Mouse (Mus musculus) kidney, embryonic 14.5 days (tissue): ENCODE results near the gene Acot1. TPM values are rescaled to one million over a fixed set of nuclear protein-coding genes. Genes with fewer than 3 reads are reported as not detected.
"Not testable (repeated sequence)": the region's sequence is repeated elsewhere in the genome, so short reads cannot be mapped to it uniquely, and the experiment has no call there.

Experiments used
- ATAC-seq: fragments of 200-750 bp; cut with Nextera tagmentation; 2 replicates; pipeline ENCODE4 v1.8.0; 2017; ENCODE audit warnings: moderate number of reproducible peaks, mild to moderate bottlenecking, moderate TSS enrichment, moderate library complexity; ENCODE audit not compliant: low FRiP score, low TSS enrichment
- H3K27ac ChIP-seq: fragments of 300-500 bp; sonication (generic); 2 replicates; pipeline ENCODE4 v1.5.1; 2014; ENCODE audit warnings: low read depth, mild to moderate bottlenecking, low read length, moderate library complexity, mixed read lengths
- H3K27me3 ChIP-seq: fragments of 300-500 bp; sonication (generic); 2 replicates; pipeline ENCODE4 v1.6.1; 2014; ENCODE audit warnings: mild to moderate bottlenecking, low read length; ENCODE audit not compliant: control insufficient read depth, insufficient read depth
- H3K36me3 ChIP-seq: fragments of 300-500 bp; sonication (generic); 2 replicates; pipeline ENCODE4 v1.6.1; 2014; ENCODE audit warnings: low read length, mixed read lengths; ENCODE audit not compliant: control insufficient read depth, insufficient read depth
- H3K4me1 ChIP-seq: fragments of 300-500 bp; sonication (generic); 2 replicates; pipeline ENCODE4 v1.6.1; 2014; ENCODE audit warnings: low read length, mixed read lengths; ENCODE audit not compliant: control insufficient read depth, insufficient read depth
- H3K4me2 ChIP-seq: fragments of 300-500 bp; sonication (generic); replicated peaks from 2 replicates; pipeline ENCODE4 v1.6.1; 2014; ENCODE audit warnings: low read depth, mild to moderate bottlenecking, low read length
- H3K4me3 ChIP-seq: fragments of 300-500 bp; sonication (generic); 2 replicates; pipeline ENCODE4 v1.5.1; 2014; ENCODE audit warnings: mild to moderate bottlenecking, low read length
- H3K9ac ChIP-seq: fragments of 300-500 bp; sonication (generic); 2 replicates; pipeline ENCODE4 v1.6.1; 2014; ENCODE audit warnings: low read depth, mild to moderate bottlenecking, low read length, moderate library complexity
- H3K9me3 ChIP-seq: fragments of 300-500 bp; sonication (generic); 2 replicates; pipeline ENCODE4 v1.6.1; 2016; ENCODE audit warnings: low read length; ENCODE audit not compliant: control insufficient read depth
- WGBS: fragments of 180-500 bp; shearing (Covaris S2); extraction: QIAGEN DNeasy Blood & Tissue Kit; methylation state at CpG from one replicate; pipeline ENCODE4 v1.1.7; 2014; 5-methylcytosine and 5-hydroxymethylcytosine counted together
- polyA plus RNA-seq: library from polyadenylated mRNA; unstranded; fragments of >200 nt; fragmentation: Nextera tagmentation; extraction: Ambion mirVana; gene quantifications from 2 replicates; pipeline ENCODE4 v1.2.1, GENCODE M21; 2014

Gene Acot1
- polyA plus RNA-seq, result 48.9 and 55.2 TPM in 2 replicates

- not testable (repeated sequence) for H3K27me3 ChIP-seq, H3K27ac ChIP-seq, H3K36me3 ChIP-seq, H3K9me3 ChIP-seq, H3K4me1 ChIP-seq
- H3K4me2 ChIP-seq, result peak within 1 kb of the TSS; percentile 51
- 2% methylated on average over 54 of the region's 70 CpGs for WGBS
- peak within 1 kb of the TSS; percentile 55; the same call in 1 of the 2 replicates for H3K9ac ChIP-seq
- peak; percentile 93 for ATAC-seq
- peak within 1 kb of the TSS; percentile 43 for H3K4me3 ChIP-seq
These were observed at the start of gene Acot1 for GRCm38 (mm10) chr12:84009171-84009965. Gene Acot1, plus strand, starts transcription at chr12:84009490.

DNA sequence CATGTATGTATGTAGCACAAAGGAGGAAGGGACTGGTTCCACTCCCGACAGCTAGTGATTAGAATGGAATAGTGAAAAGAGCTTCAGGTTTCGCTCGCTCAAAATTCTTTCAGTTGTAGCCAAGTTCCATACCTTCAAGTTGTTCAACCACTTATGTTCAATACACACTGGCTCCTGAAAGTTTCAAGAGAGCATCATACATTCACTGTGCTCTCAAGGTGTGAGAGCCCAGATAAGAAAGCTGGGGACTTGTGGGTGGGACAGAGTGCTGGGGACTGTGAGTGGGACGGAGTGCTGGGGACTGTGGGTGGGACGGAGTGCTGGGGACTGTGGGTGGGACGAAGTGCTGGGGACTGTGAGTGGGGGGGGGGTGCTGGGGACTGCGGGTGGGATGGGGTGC lies 44.1 kb upstream of the Acot1 start:
- Histone ChIP-seq H3K27me3 (no peaks in the 10 kb centered on the region), H3K9ac (no peak overlapping the region), H3K36me3 (no peaks in the 10 kb centered on the region), H3K9me3 (no peaks in the 10 kb centered on the region), H3K4me1 (no peaks in the 10 kb centered on the region), H3K27ac (no peak overlapping the region), H3K4me3 (no peak overlapping the region), H3K4me2 (no peak overlapping the region)
- WGBS, result 85% methylated on average over 7 of the region's 7 CpGs
- ATAC-seq, result no peak

DNA sequence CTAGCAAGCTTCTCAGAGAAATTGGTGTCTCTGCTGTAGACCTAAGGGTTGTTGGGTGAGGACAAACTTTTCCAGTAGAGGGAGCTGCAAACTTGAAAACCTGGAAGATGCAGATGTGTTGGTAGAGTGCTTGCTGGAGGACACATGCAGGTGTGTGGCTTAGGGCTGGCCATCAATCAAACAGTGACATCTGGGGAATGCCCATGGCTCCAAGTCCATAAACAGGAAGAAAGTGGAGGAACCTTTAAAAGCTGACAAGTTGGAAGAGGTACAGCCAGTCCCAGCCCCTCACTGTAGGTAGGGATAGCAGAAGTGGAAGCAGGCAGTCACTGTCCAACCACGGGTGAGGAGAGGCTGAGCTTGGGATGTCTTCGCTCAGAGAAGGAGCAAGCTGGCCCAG lies 37.2 kb upstream of the Acot1 start:
- H3K4me2 ChIP-seq, result no peak overlapping the region

GRCm38 (mm10) chr12:83978862-83979261 lies 30.4 kb upstream of the Acot1 start:
- Histone ChIP-seq H3K9me3 (no peaks in the 10 kb centered on the region), H3K27me3 (no peaks in the 10 kb centered on the region), H3K4me3 (no peak overlapping the region), H3K9ac (no peak overlapping the region), H3K4me1 (no peaks in the 10 kb centered on the region), H3K4me2 (no peak overlapping the region), H3K36me3 (no peaks in the 10 kb centered on the region), H3K27ac (no peak overlapping the region)
- no peak for ATAC-seq
- WGBS, result 90% methylated on average over 6 of the region's 6 CpGs

More for the DNA sequence above, 37.2 kb upstream of the Acot1 start:
- Histone ChIP-seq H3K4me3 (no peak overlapping the region), H3K4me1 (no peaks in the 10 kb centered on the region), H3K9me3 (no peaks in the 10 kb centered on the region), H3K27me3 (no peaks in the 10 kb centered on the region), H3K36me3 (no peaks in the 10 kb centered on the region), H3K27ac (no peak overlapping the region), H3K9ac (no peak overlapping the region)
- WGBS, result 65% methylated on average over 2 of the region's 2 CpGs
- peak; percentile 82 for ATAC-seq

GRCm38 (mm10) chr12:83981615-83982014 lies 27.7 kb upstream of the Acot1 start:
- H3K9me3 ChIP-seq, result no peaks in the 10 kb centered on the region
- H3K4me1 ChIP-seq, result no peaks in the 10 kb centered on the region
- H3K27ac ChIP-seq, result no peak overlapping the region
- H3K9ac ChIP-seq, result no peak overlapping the region
- no peaks in the 10 kb centered on the region for H3K36me3 ChIP-seq
- no peaks in the 10 kb centered on the region for H3K27me3 ChIP-seq
- ATAC-seq, result no peak
- WGBS, result 89% methylated on average over 4 of the region's 4 CpGs
- no peak overlapping the region for H3K4me2 ChIP-seq
- no peak overlapping the region for H3K4me3 ChIP-seq

- no peak for ATAC-seq
- WGBS, result 87% methylated on average over 4 of the region's 4 CpGs
- no peaks in the 10 kb centered on the region for H3K4me1 ChIP-seq
- no peak within 1 kb of the TSS for H3K9ac ChIP-seq
- H3K4me2 ChIP-seq, result no peak within 1 kb of the TSS
- H3K27ac ChIP-seq, result no peak within 1 kb of the TSS
- 0 out of 2 replicates have a peak, but pooled peaks cover 3% of the 10 kb centered on the region for H3K9me3 ChIP-seq
- no peak within 1 kb of the TSS for H3K4me3 ChIP-seq
- H3K27me3 ChIP-seq, result no peaks in the 10 kb centered on the region
- H3K36me3 ChIP-seq, result no peaks in the 10 kb centered on the region
These were observed 24.5 kb upstream of the Acot1 start, which contains the start of gene Heatr4 for GRCm38 (mm10) chr12:83984752-83985151. Gene Heatr4, minus strand, starts transcription at chr12:83984852.

GRCm38 (mm10) chr12:83987242-83987582 lies 22.1 kb upstream of the Acot1 start:
- 25% methylated on average over 8 of the region's 8 CpGs for WGBS

DNA sequence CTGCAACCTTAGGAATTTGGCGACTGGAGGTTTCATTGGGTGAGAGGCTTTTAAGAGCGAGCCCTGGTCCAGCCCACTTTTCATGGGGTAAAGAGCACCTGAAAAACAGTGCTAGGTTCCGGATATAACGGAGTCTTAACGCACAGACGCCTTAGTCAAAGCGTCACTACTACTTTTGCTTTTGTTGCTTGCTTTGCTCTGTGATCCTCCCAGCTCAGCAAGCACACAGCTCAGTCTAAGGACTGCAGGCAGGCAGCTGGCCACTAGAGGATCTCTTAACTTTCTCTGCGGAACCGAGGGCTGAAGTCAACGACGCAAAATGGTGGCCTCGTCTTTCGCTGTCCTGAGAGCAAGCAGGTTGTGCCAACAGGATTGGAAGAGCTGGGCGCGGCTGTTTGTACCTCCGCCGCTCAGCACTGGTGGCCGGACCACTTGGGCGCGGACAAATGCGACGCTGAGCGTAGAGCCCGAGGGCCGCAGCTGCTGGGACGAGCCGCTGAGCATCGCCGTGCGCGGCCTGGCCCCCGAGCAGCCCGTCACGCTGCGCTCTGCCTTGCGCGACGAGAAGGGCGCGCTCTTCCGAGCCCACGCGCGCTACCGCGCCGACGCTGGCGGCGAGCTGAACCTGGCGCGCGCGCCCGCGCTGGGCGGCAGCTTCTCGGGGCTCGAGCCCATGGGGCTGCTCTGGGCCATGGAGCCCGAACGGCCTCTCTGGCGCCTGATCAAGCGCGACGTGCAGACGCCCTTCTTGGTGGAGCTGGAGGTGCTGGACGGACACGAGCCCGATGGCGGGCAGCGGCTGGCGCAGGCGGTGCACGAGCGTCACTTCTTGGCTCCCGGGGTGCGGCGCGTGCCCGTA lies 21.5 kb upstream of the Acot1 start, which contains the start of gene Acot2:
Acot2 (plus strand) TSS at position 279 of the 859 bp plus-strand sequence.
- under 1% methylated on average over 80 of the region's 80 CpGs for WGBS
- peak within 1 kb of the TSS; percentile 90 for H3K27ac ChIP-seq
- peak within 1 kb of the TSS; percentile 85 for H3K9ac ChIP-seq
- peak within 1 kb of the TSS; percentile 71 for H3K4me3 ChIP-seq
- peak within 1 kb of the TSS; percentile 58 for H3K4me2 ChIP-seq
- H3K9me3 ChIP-seq, result 0 out of 2 replicates have a peak, but pooled peaks cover 3% of the 10 kb centered on the region
- ATAC-seq, result peak; percentile 90
- H3K27me3 ChIP-seq, result no peaks in the 10 kb centered on the region
- H3K4me1 ChIP-seq, result no peaks in the 10 kb centered on the region
- no peaks in the 10 kb centered on the region for H3K36me3 ChIP-seq

More at GRCm38 (mm10) chr12:83987242-83987582, 22.1 kb upstream of the Acot1 start:
- peak overlapping the region; percentile 71 for H3K4me3 ChIP-seq
- H3K27ac ChIP-seq, result peak overlapping the region; percentile 90
- ATAC-seq, result no peak
- no peaks in the 10 kb centered on the region for H3K4me1 ChIP-seq
- H3K27me3 ChIP-seq, result no peaks in the 10 kb centered on the region
- peak overlapping the region; percentile 85; the same call in 1 of the 2 replicates for H3K9ac ChIP-seq
- 0 out of 2 replicates have a peak, but pooled peaks cover 3% of the 10 kb centered on the region for H3K9me3 ChIP-seq
- H3K36me3 ChIP-seq, result no peaks in the 10 kb centered on the region
- peak overlapping the region; percentile 58 for H3K4me2 ChIP-seq
